Mouse (Mus musculus): ENCODE data around the gene Palm3. TPM values are rescaled to one million over a fixed set of nuclear protein-coding genes. Genes with fewer than 3 reads are reported as not detected.
A peak's percentile ranks its signal among the peaks of the same experiment; 100 is the strongest.

Palm3 gene
- total and polyA plus RNA-seq, 2 experiments from 2014 or later = 8.2 to 9.6 TPM

GRCm38 (mm10) chr8:83997511-83998141 is 23.6 kb upstream of the Palm3 start, which contains the start of gene Samd1:
Gene Samd1, plus strand, starts transcription at chr8:83997672.
- Histone ChIP-seq H3K4me3 (ENCODE audit: low read length) (peak within 1 kb of the TSS; percentile 77), H3K9ac (replicated peaks; ENCODE audit: low read length) (peak within 1 kb of the TSS; percentile 78)
- 4% methylated on average over 36 of the region's 112 CpGs for WGBS

GRCm38 (mm10) chr8:83998231-83999056 is 22.8 kb upstream of the Palm3 start:
- Histone ChIP-seq H3K9ac (replicated peaks; ENCODE audit: low read length) (peak overlapping the region; percentile 78), H3K36me3 (ENCODE audit: insufficient read depth, low read length) (peaks cover 9% of the 10 kb centered on the region; the same call in 1 of the 2 replicates)

More at GRCm38 (mm10) chr8:83997511-83998141, 23.6 kb upstream of the Palm3 start, which contains the start of gene Samd1:
- Histone ChIP-seq H3K4me1 (ENCODE audit: insufficient read depth, low read length) (0 out of 2 replicates have a peak, but pooled peaks cover 4% of the 10 kb centered on the region), H3K9me3 (ENCODE audit: low read length) (no peaks in the 10 kb centered on the region), H3K27me3 (ENCODE audit: insufficient read depth, low read length) (no peaks in the 10 kb centered on the region), H3K36me3 (ENCODE audit: insufficient read depth, low read length) (peaks cover 9% of the 10 kb centered on the region; the same call in 1 of the 2 replicates), H3K27ac (peak within 1 kb of the TSS; percentile 91), H3K4me2 (ENCODE audit: low read depth, low read length) (peak within 1 kb of the TSS; percentile 81)
- DNase-seq (ENCODE audit: low spot score) = peak; percentile 72
- TF ChIP-seq CTCF (IDR thresholded peaks at IDR 0.05; ENCODE audit: low read depth) = no peak
- ATAC-seq = peak; percentile 31; the same call in 1 of the 2 replicates

GRCm38 (mm10) chr8:83999057-83999705 is 22.1 kb upstream of the Palm3 start:
- Histone ChIP-seq H3K4me3 (ENCODE audit: low read length) (peak overlapping the region; percentile 77), H3K27ac (no peak overlapping the region), H3K9me3 (ENCODE audit: low read length) (no peaks in the 10 kb centered on the region), H3K36me3 (ENCODE audit: insufficient read depth, low read length) (peaks cover 9% of the 10 kb centered on the region; the same call in 1 of the 2 replicates), H3K9ac (replicated peaks; ENCODE audit: low read length) (peak overlapping the region; percentile 78), H3K4me1 (ENCODE audit: insufficient read depth, low read length) (0 out of 2 replicates have a peak, but pooled peaks cover 4% of the 10 kb centered on the region), H3K4me2 (ENCODE audit: low read depth, low read length) (peak overlapping the region; percentile 81), H3K27me3 (ENCODE audit: insufficient read depth, low read length) (no peaks in the 10 kb centered on the region)
- no peak for DNase-seq (ENCODE audit: low spot score)
- no peak for ATAC-seq
- no peak for TF ChIP-seq CTCF (IDR thresholded peaks at IDR 0.05; ENCODE audit: low read depth)
- 63% methylated on average over 16 of the region's 16 CpGs for WGBS

More at GRCm38 (mm10) chr8:83998231-83999056, 22.8 kb upstream of the Palm3 start:
- Histone ChIP-seq H3K4me2 (ENCODE audit: low read depth, low read length) (peak overlapping the region; percentile 81), H3K4me3 (ENCODE audit: low read length) (peak overlapping the region; percentile 77), H3K4me1 (ENCODE audit: insufficient read depth, low read length) (0 out of 2 replicates have a peak, but pooled peaks cover 4% of the 10 kb centered on the region), H3K27ac (peak overlapping the region; percentile 91), H3K27me3 (ENCODE audit: insufficient read depth, low read length) (no peaks in the 10 kb centered on the region), H3K9me3 (ENCODE audit: low read length) (no peaks in the 10 kb centered on the region)
- peak; percentile 64 for TF ChIP-seq CTCF (IDR thresholded peaks at IDR 0.05; ENCODE audit: low read depth)
- DNase-seq (ENCODE audit: low spot score) (peak; percentile 83), ATAC-seq (0 out of 2 replicates have a peak, but pooled peaks have one; percentile 19)
- WGBS = 2% methylated on average over 57 of the region's 92 CpGs

GRCm38 (mm10) chr8:83999825-84000224 is 21.4 kb upstream of the Palm3 start:
- no peak overlapping the region for H3K4me2 ChIP-seq (ENCODE audit: low read depth, low read length)
- no peak for TF ChIP-seq CTCF (IDR thresholded peaks at IDR 0.05; ENCODE audit: low read depth)
- H3K36me3 ChIP-seq (ENCODE audit: insufficient read depth, low read length) = peaks cover 9% of the 10 kb centered on the region; the same call in 1 of the 2 replicates
- 94% methylated on average over 2 of the region's 2 CpGs for WGBS
- H3K27ac ChIP-seq = no peak overlapping the region
- DNase-seq (ENCODE audit: low spot score) (no peak), ATAC-seq (no peak)
- no peaks in the 10 kb centered on the region for H3K27me3 ChIP-seq (ENCODE audit: insufficient read depth, low read length)
- no peaks in the 10 kb centered on the region for H3K9me3 ChIP-seq (ENCODE audit: low read length)
- H3K4me3 ChIP-seq (ENCODE audit: low read length) = no peak overlapping the region
- no peak overlapping the region for H3K9ac ChIP-seq (replicated peaks; ENCODE audit: low read length)
- 0 out of 2 replicates have a peak, but pooled peaks cover 4% of the 10 kb centered on the region for H3K4me1 ChIP-seq (ENCODE audit: insufficient read depth, low read length)

GRCm38 (mm10) chr8:84001281-84002000 is 19.8 kb upstream of the Palm3 start, which contains the start of gene 1700067K01Rik:
Gene 1700067K01Rik, plus strand, starts transcription at chr8:84001502.
- H3K9me3 ChIP-seq (ENCODE audit: low read length) = no peaks in the 10 kb centered on the region
- no peak for TF ChIP-seq CTCF (IDR thresholded peaks at IDR 0.05; ENCODE audit: low read depth)
- no peaks in the 10 kb centered on the region for H3K27me3 ChIP-seq (ENCODE audit: insufficient read depth, low read length)
- H3K36me3 ChIP-seq (ENCODE audit: insufficient read depth, low read length) = peaks cover 4% of the 10 kb centered on the region; the same call in 1 of the 2 replicates
- ATAC-seq (no peak), DNase-seq (ENCODE audit: low spot score) (no peak)
- WGBS = 31% methylated on average over 60 of the region's 61 CpGs
- no peak within 1 kb of the TSS for H3K4me3 ChIP-seq (ENCODE audit: low read length)
- H3K27ac ChIP-seq = no peak within 1 kb of the TSS
- H3K9ac ChIP-seq (replicated peaks; ENCODE audit: low read length) = peak within 1 kb of the TSS; percentile 17; the same call in 1 of the 2 replicates
- H3K4me1 ChIP-seq (ENCODE audit: insufficient read depth, low read length) = 0 out of 2 replicates have a peak, but pooled peaks cover 7% of the 10 kb centered on the region
- no peak within 1 kb of the TSS for H3K4me2 ChIP-seq (ENCODE audit: low read depth, low read length)

Measured in hindbrain, postnatal 0 days (tissue).